27 mouse cellular contexts compared by ENCODE assay signal in the genomic region with DNA sequence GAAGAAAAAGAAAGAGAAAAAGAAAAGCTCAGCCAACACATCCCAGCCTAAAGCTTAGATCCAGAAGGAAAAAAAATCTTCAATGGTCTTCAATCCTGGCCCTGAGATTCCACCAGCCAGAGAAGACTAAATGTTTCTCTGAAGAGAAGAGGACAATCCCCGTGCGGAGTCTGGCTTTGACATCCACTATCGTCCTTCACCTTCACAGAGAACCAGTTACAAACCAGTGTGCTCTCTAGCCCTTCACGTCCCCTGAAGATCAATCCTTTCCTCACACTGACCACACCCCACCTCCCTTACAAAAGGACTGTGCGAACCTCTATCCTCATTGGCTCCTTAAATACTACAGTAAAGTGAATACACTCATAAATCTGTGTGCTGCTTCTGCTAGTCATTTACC. TPM values are rescaled to one million over a fixed set of nuclear protein-coding genes. Genes with fewer than 3 reads are reported as not detected.
"Had no signal": no experiment of that assay in that cellular context is flagged by ENCODE, and none has a peak within 500 bp of the region (broad histone marks: within the 10 kb centered on the region; RNA-seq: fewer than 3 reads in every experiment).

No protein-coding gene starts in this region.

- DNase-seq: lung, adult 2 months; lung, postnatal 14 days; lung, postnatal 36 days; retina, postnatal 1 day; right cerebral cortex, adult 18-20 months; right cerebral cortex, postnatal 25 days; right cerebral cortex, postnatal 4 days; spleen, adult 18-20 months; thymus, adult 18-20 months; thymus, postnatal 14 days; thymus, postnatal 36 days had no signal

- ATAC-seq: lung, postnatal 0 days; midbrain, embryonic 13.5 days; midbrain, embryonic 15.5 days had no signal

- H3K9me3 ChIP-seq: lung, embryonic 15.5 days; megakaryocyte, embryonic 14.5 days; midbrain, embryonic 13.5 days; midbrain, embryonic 15.5 days; neural tube, embryonic 13.5 days; neural tube, embryonic 15.5 days had no signal

- H3K36me3 ChIP-seq: lung, embryonic 15.5 days; midbrain, embryonic 13.5 days; midbrain, embryonic 15.5 days; neural tube, embryonic 13.5 days; neural tube, embryonic 15.5 days had no signal

- H3K27ac ChIP-seq: lung, embryonic 15.5 days; macrophage; midbrain, embryonic 13.5 days; midbrain, embryonic 15.5 days; neural tube, embryonic 13.5 days; neural tube, embryonic 15.5 days had no signal

- H3K4me3 ChIP-seq: lung, embryonic 15.5 days; megakaryocyte, embryonic 14.5 days; midbrain, embryonic 13.5 days; midbrain, embryonic 15.5 days; myocyte; neural tube, embryonic 13.5 days; neural tube, embryonic 15.5 days had no signal

- H3K27me3 ChIP-seq: lung, embryonic 15.5 days; megakaryocyte, embryonic 14.5 days; midbrain, embryonic 13.5 days; midbrain, embryonic 15.5 days; neural tube, embryonic 13.5 days; neural tube, embryonic 15.5 days had no signal

- H3K4me1 ChIP-seq: lung, embryonic 15.5 days; midbrain, embryonic 13.5 days; midbrain, embryonic 15.5 days had no signal

- H3K9ac ChIP-seq: lung, embryonic 15.5 days; midbrain, embryonic 13.5 days; midbrain, embryonic 15.5 days; neural tube, embryonic 13.5 days; neural tube, embryonic 15.5 days had no signal

RNA-seq across cellular contexts. Expression of gene Gm10322, which starts 55.7 kb away (rescaled TPM):
- polyA plus RNA-seq: lung, adult 2 months; lung, embryonic 15.5 days; lung, postnatal 0 days; macrophage; midbrain, embryonic 11.5 days; midbrain, embryonic 13.5 days; midbrain, embryonic 15.5 days; midbrain, postnatal 0 days; neural tube, embryonic 11.5 days; neural tube, embryonic 13.5 days; neural tube, embryonic 15.5 days; small intestine, adult 2 months; stomach, embryonic 14.5 days; stomach, embryonic 16.5 days; thymus, postnatal 0 days had no signal
